ENCODE assay signal across 8 mouse cellular contexts in genomic region chr11:76398312-76398797, GRCm38 (mm10). TPM values are rescaled to one million over a fixed set of nuclear protein-coding genes. Genes with fewer than 3 reads are reported as not detected.
A peak's percentile ranks its signal among the peaks of the same experiment; 100 is the strongest.
DNase-seq lines count a peak whose midpoint lies in the region; ATAC-seq and TF ChIP-seq lines count a peak whose summit lies in the region.

No protein-coding gene starts in this region.

- ATAC-seq in cerebellum, adult (ENCODE audit: insufficient number of reproducible peaks, low FRiP score, low TSS enrichment) = no peak
- ATAC-seq in common myeloid progenitor, adult 5-6 weeks (replicated peaks; ENCODE audit: low read depth, poor library complexity, severe bottlenecking) = peak; percentile 8; the same call in 1 of the 2 replicates
- ATAC-seq in heart, embryonic 16.5 days (replicated peaks; ENCODE audit: extremely low read depth, insufficient read depth, low FRiP score) = peak; percentile 37
- ATAC-seq in liver, embryonic 14.5 days (ENCODE audit: insufficient read depth) = peak; percentile 56

- dilution Hi-C loops in CH12.LX (cut with MboI; ENCODE audit: extremely low pct_ligation_motif_present, extremely low pct_unique_long_range_greater_than_20kb, low sequenced_read_pairs) = no loop called here

- H3K4me1 ChIP-seq in CH12.LX (ENCODE audit: control insufficient read depth in 1 of 2, insufficient read depth in 2 of 2) = peaks cover 0 to 35% of the 10 kb centered on the region in 2 experiments; a peak in 2 of 4 replicates
- H3K4me1 ChIP-seq in heart, embryonic 16.5 days (ENCODE audit: control insufficient read depth, insufficient read depth, low read length) = peaks cover 7% of the 10 kb centered on the region; the same call in 1 of the 2 replicates
- H3K4me1 ChIP-seq in liver, embryonic 14.5 days (replicated peaks; ENCODE audit: control insufficient read depth in 2 of 2, insufficient read depth in 2 of 2, low read length in 1 of 2) = peaks cover 2 to 3% of the 10 kb centered on the region in 2 experiments; a peak in 3 of 4 replicates

- H3K27ac ChIP-seq in CH12.LX (ENCODE audit: insufficient read depth, low read depth) = no peak overlapping the region
- peak overlapping the region; percentile 90 for H3K27ac ChIP-seq in heart, embryonic 16.5 days (ENCODE audit: low read length)
- H3K27ac ChIP-seq in liver, embryonic 14.5 days = no peak overlapping the region

- no peaks in the 10 kb centered on the region for H3K9me3 ChIP-seq in CH12.LX (replicated peaks; ENCODE audit: low read length)
- H3K9me3 ChIP-seq in heart, embryonic 16.5 days (replicated peaks; ENCODE audit: control insufficient read depth, low read length) = no peaks in the 10 kb centered on the region
- H3K9me3 ChIP-seq in liver, embryonic 14.5 days (ENCODE audit: control insufficient read depth, low read length) = no peaks in the 10 kb centered on the region

- WGBS in heart, embryonic 16.5 days = 0% methylated on average over 28 of the region's 33 CpGs
- WGBS in liver, embryonic 14.5 days (ENCODE audit: insufficient replicate concordance) = under 1% methylated on average over 33 of the region's 33 CpGs

- TF ChIP-seq RAD21 in CH12.LX (IDR thresholded peaks at IDR 0.05; ENCODE audit: low read depth, low read length) = no peak

- TF ChIP-seq CTCF in CH12.LX (conservative IDR thresholded peaks at IDR 0.05 in 1 of 2, IDR thresholded peaks at IDR 0.05 in 1 of 2; ENCODE audit: low read depth in 2 of 2, low read length in 2 of 2) = no peak
- TF ChIP-seq CTCF in liver, embryonic 14.5 days (IDR thresholded peaks at IDR 0.05; ENCODE audit: low read depth) = no peak

- no peaks in the 10 kb centered on the region; the same call in 1 of the 2 replicates for H3K79me2 ChIP-seq in CH12.LX (replicated peaks; ENCODE audit: control insufficient read depth, extremely low read depth, insufficient read depth, poor library complexity, severe bottlenecking)

- peak overlapping the region; percentile 56 for H3K9ac ChIP-seq in CH12.LX (ENCODE audit: insufficient read depth, low read depth)
- peak overlapping the region; percentile 92 for H3K9ac ChIP-seq in heart, embryonic 16.5 days (ENCODE audit: low read length)
- peak overlapping the region; percentile 49 for H3K9ac ChIP-seq in liver, embryonic 14.5 days (replicated peaks)

- peak overlapping the region; percentile 61 to 74 (median 70) for H3K4me3 ChIP-seq in CH12.LX (replicated peaks in 1 of 3; ENCODE audit: low read depth in 2 of 3, low read length in 2 of 3, poor library complexity in 1 of 3)
- H3K4me3 ChIP-seq in heart, embryonic 16.5 days (ENCODE audit: low read length) = peak overlapping the region; percentile 92
- H3K4me3 ChIP-seq in liver, embryonic 14.5 days (ENCODE audit: insufficient read depth in 1 of 2, low read depth in 2 of 2, low read length in 2 of 2) = peak overlapping the region; percentile 58 to 64

- TF ChIP-seq EP300 in CH12.LX (IDR thresholded peaks at IDR 0.05; ENCODE audit: low read length) = no peak
- no peak for TF ChIP-seq EP300 in liver, embryonic 14.5 days (IDR thresholded peaks at IDR 0.05; ENCODE audit: low read depth)

- H3K27me3 ChIP-seq in CH12.LX (replicated peaks) = no peaks in the 10 kb centered on the region
- no peaks in the 10 kb centered on the region for H3K27me3 ChIP-seq in heart, embryonic 16.5 days (ENCODE audit: control insufficient read depth, insufficient read depth, low read length)
- peaks cover 10% of the 10 kb centered on the region for H3K27me3 ChIP-seq in liver, embryonic 14.5 days (ENCODE audit: control insufficient read depth, insufficient read depth, low read length)

- DNase-seq in cerebellum, adult 11 months = peak; percentile 62
- no peak for DNase-seq in CH12.LX (ENCODE audit: extremely low read depth)
- DNase-seq in liver, embryonic 14.5 days (ENCODE audit: low read depth in 3 of 3, low spot score in 3 of 3) = no peak
- peak; percentile 62 for DNase-seq in retina, postnatal 1 day
- no peak for DNase-seq in thymus, postnatal 4 days

- in situ Hi-C loops in CH12.LX (cut with MboI; ENCODE audit: low pct_ligation_motif_present, low pct_unique_long_range_greater_than_20kb, low sequenced_read_pairs) = no loop called here

- no peaks in the 10 kb centered on the region for H3K36me3 ChIP-seq in CH12.LX (replicated peaks in 1 of 2; ENCODE audit: control insufficient read depth in 1 of 2, insufficient read depth in 1 of 2, low read length in 1 of 2)
- H3K36me3 ChIP-seq in heart, embryonic 16.5 days (ENCODE audit: control insufficient read depth, insufficient read depth) = no peaks in the 10 kb centered on the region
- H3K36me3 ChIP-seq in liver, embryonic 14.5 days (replicated peaks; ENCODE audit: control insufficient read depth, insufficient read depth, low read depth) = no peaks in the 10 kb centered on the region

- no peak for TF ChIP-seq POLR2A in CH12.LX (IDR thresholded peaks at IDR 0.05; ENCODE audit: low read depth, low read length)

- peak overlapping the region; percentile 52 for H3K4me2 ChIP-seq in CH12.LX (ENCODE audit: insufficient read depth, low read depth, poor library complexity, severe bottlenecking)
- H3K4me2 ChIP-seq in heart, embryonic 16.5 days (ENCODE audit: low read depth, low read length) = peak overlapping the region; percentile 75
- peak overlapping the region; percentile 85 for H3K4me2 ChIP-seq in liver, embryonic 14.5 days (ENCODE audit: low read depth)

TF ChIP-seq in CH12.LX, 34 proteins besides CTCF, POLR2A, EP300 and RAD21:
- TF ChIP-seq ETS1 (conservative IDR thresholded peaks at IDR 0.05; ENCODE audit: low read depth, low read length) (no peak), NRF1 (IDR thresholded peaks at IDR 0.05; ENCODE audit: low read depth, low read length) (0 out of 2 replicates have a peak, but pooled peaks have one; percentile 2), MAZ (IDR thresholded peaks at IDR 0.05; ENCODE audit: low read depth, low read length) (no peak), KAT2A (IDR thresholded peaks at IDR 0.05; ENCODE audit: insufficient replicate concordance, low read length) (no peak), ELF1 (IDR thresholded peaks at IDR 0.05; ENCODE audit: low read depth, low read length) (no peak), HCFC1 (IDR thresholded peaks at IDR 0.05; ENCODE audit: low read depth, low read length) (no peak), CHD2 (IDR thresholded peaks at IDR 0.05; ENCODE audit: low read length) (peak; percentile 41), SIN3A (IDR thresholded peaks at IDR 0.05; ENCODE audit: low read length) (peak; percentile 25; the same call in 1 of the 2 replicates), ZMIZ1 (IDR thresholded peaks at IDR 0.05; ENCODE audit: low read depth, low read length) (no peak)
TF ChIP-seq in CH12.LX: peak in this region for 3.

RNA-seq across cellular contexts. Expression of gene Nxn, which starts 0.6 kb away (rescaled TPM):
- total RNA-seq in CH12.LX (2012; rRNA removed) (16.5 and 19.2 TPM in 2 replicates), CH12.LX (2014; rRNA removed) (12.9 and 15.3 TPM in 2 replicates)
- 24.8 and 25.0 TPM in 2 replicates for polyA plus RNA-seq in CH12.LX (2012; ENCODE audit: insufficient read length, low read depth)
- 10.2 and 12.7 TPM in 2 replicates for total RNA-seq in common myeloid progenitor, adult 5-6 weeks (2017)
- polyA plus RNA-seq in heart, embryonic 16.5 days (2015; fragmentation: Nextera tagmentation; extraction: Ambion mirVana) = 20.8 and 21.2 TPM in 2 replicates
- 2.1 TPM in 2 replicates for polyA plus RNA-seq in liver, embryonic 14.5 days (2012; rRNA removed)
- 1.9 and 2.5 TPM in 2 replicates for polyA plus RNA-seq in liver, embryonic 14.5 days (2014; fragmentation: Nextera tagmentation; extraction: Ambion mirVana)

RNA-seq across cellular contexts. Expression of gene Timm22, which starts 8.4 kb away (rescaled TPM):
- 53.8 and 65.2 TPM in 2 replicates for total RNA-seq in CH12.LX (2012; rRNA removed)
- total RNA-seq in CH12.LX (2014; rRNA removed) = 81.4 and 81.5 TPM in 2 replicates
- polyA plus RNA-seq in CH12.LX (2012; ENCODE audit: insufficient read length, low read depth) = 44.6 and 62.5 TPM in 2 replicates
- 11.1 and 17.0 TPM in 2 replicates for total RNA-seq in common myeloid progenitor, adult 5-6 weeks (2017)
- 81.6 and 84.4 TPM in 2 replicates for polyA plus RNA-seq in heart, embryonic 16.5 days (2015; fragmentation: Nextera tagmentation; extraction: Ambion mirVana)
- 6.2 and 11.1 TPM in 2 replicates for polyA plus RNA-seq in liver, embryonic 14.5 days (2012; rRNA removed)
- 47.4 and 47.8 TPM in 2 replicates for polyA plus RNA-seq in liver, embryonic 14.5 days (2014; fragmentation: Nextera tagmentation; extraction: Ambion mirVana)

Comparison
In these comparisons a context has a peak if more than half of its experiments do, and no peak if none do; other contexts are left out.
1. DNase-seq: peak in cerebellum, adult 11 months (single experiment) and retina, postnatal 1 day (single experiment); none in CH12.LX (single experiment), liver, embryonic 14.5 days (0 of 3) and thymus, postnatal 4 days (single experiment).
2. Peak in every context shown above with its lines, with median percentiles within 50 percentile points of each other: H3K4me2 ChIP-seq, H3K4me3 ChIP-seq and H3K9ac ChIP-seq.